Mouse (Mus musculus) megakaryocyte progenitor cell, adult 5-6 weeks (primary cell): Measurements from ENCODE around the gene Ubap2l. TPM values are rescaled to one million over a fixed set of nuclear protein-coding genes. Genes with fewer than 3 reads are reported as not detected.

Experiments
- ATAC-seq: replicated peaks from 2 replicates; pipeline ENCODE4 v1.8.0; 2016; ENCODE audit warnings: mild to moderate bottlenecking, moderate TSS enrichment, inconsistent platforms; ENCODE audit not compliant: poor library complexity
- total RNA-seq, 2 experiments: library from RNA; stranded (forward) in 1 of 2; stranded (reverse) in 1 of 2; fragments of 157-497, 149-512 nt in 1 of 2; fragments of 200-1000 nt in 1 of 2; gene quantifications; 2 replicates each; pipeline versions ENCODE4 v1.2.3 to v1.2.4; 2015 to 2017

The Ubap2l gene
- total RNA-seq, 2 experiments from 2014 or later = 94.2 to 187 TPM

DNA sequence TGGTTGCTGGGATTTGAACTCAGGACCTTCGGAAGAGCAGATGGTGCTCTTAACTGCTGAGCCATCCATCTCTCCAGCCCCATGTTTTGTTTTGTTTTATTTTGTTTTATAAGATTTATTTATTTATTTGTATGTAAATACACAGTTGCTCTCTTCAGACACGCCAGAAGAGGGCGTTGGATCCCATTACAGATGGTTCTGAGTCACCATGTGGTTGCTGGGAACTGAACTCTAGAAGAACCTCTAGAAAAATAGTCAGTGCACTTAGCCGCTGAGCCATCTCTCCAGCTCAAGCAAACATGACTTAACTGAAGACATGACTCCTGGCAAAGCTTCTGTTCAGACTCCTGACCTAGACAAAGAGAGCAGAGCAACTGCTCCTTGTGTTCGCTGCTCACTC is 70.0 kb downstream of the Ubap2l start:
- ATAC-seq = no peak

DNA sequence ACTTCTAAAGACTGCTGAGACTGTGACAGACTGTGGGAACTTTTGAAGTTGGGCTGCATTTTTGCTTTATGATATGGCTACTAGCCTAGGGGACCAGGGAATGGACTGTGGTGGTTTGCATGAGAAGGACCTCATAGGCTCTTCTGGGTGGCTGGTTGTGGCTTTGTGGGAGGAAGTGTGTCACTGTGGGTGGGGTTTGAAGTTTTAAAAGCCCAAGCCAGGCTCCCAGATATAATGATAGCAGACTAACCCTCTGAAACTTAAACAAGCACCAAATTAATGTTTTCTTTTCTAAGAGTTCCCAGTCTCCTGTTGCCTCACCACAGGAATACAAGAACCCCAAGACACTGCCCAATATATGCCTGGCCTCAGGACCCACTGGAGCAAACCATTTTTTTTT is 75.6 kb downstream of the Ubap2l start:
- ATAC-seq = no peak

DNA sequence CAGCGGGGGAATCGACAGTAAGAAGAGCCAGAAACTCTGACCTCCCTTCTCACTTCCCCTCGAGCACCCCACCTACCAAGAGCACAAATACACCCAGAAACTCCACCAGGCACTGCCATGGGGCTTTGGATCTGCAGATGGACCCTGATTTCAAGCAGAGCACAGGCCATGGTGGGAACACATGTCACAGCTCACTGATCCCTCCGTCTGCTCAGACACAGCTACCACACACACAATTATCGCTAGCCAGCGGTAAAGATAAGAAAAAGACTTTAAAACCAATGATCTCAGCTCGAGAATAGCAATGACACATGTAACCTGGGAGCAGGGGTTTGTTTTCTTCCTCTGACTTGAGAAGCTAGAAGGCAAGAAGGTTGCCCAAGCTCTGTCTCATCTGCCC is 83.9 kb downstream of the Ubap2l start:
- no peak for ATAC-seq

DNA sequence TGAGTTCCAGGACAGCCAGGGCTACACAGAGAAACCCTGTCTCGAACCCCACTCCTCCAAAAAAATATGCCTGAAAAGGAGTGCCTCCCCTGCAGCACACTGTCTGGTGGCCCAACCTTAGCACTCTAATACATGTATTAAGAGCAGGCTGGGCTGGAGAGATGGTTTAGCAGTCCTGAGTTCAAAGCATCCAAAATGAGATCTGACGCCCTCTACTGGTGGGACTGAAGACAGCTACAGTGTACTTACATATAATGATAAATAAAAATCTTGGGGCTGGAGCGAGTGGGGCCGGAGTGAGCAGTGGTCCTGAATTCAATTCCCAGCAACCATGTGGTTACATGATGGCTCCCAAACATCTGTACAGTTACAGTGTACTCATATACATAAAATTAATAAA is 85.5 kb downstream of the Ubap2l start:
- 0 out of 2 replicates have a peak, but pooled peaks have one; percentile 29 for ATAC-seq

DNA sequence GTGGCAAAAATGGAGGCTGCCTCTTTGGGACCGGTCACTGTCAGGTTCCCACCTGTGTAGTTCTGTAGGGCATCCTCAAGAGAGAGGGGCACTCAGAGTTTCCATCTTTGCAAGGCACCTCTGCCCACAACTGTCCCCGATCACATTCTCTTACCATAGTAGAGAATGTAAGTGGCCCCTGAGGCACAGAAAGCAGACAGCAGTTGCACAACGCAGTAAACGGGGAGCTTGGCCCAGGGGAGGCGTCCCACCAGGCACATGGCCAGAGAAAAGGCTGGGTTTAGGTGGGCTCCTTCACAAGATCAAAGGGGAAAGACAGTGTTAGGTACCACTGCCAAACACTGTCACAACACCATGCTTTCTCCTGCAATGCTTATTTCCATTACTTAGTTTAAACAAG is 86.5 kb downstream of the Ubap2l start:
- ATAC-seq = no peak

DNA sequence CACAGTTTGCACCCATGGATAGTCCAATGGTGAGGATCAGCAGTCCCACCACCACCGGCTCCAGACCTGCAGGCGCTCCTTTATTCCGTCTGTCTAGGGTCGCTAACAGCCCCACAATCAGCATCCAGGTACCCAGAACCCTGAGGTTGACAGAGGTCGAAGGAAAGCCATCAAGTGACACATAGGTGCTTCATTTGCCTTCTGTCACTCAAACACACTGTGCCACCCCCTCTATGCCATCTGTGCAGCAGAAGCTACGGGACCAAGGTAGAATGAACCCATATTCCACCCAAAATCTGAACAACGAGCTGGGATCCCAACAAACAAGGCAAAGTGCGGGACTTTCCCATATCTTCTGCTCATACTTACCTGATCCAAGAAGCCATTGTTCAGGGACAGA is 86.9 kb downstream of the Ubap2l start:
- no peak for ATAC-seq

DNA sequence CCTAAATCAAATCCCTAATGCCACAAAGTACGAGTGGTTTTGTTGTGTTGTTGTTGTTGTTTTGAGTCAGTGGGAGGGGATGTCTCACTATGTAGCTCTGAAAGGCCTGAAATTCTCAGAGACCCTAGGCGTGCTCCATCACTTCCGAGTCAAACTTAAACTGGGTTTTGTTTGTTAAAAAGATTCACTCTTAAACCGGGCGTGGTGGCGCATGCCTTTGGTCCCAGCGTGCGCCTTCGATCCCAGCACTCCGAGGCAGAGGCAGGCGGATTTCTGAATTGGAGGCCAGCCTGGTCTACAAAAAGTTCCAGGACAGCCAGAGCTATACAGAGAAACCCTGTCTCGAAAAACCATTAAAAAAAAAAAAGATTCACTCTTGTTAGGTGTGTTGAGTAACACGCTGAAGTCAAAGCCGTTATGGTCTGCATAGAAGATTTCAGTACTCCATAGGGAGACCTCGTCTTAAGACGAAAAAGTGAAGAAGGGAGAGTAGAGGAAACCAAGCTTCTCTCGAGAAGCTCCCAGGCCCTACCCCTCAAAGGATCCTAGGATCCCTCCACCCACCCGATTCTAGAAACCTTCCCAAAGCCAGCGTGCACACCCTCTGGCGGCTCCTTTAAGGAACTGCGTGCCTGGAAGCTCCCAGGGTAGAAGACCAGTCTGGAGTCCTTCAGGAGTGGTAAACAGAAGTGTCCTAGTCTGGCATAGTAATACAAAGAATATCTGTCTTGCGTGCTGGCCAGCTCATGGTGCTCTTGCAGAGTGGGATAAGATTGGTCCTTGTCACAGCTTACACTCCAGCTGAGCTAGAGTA is 88.3 kb downstream of the Ubap2l start:
- ATAC-seq = peak; percentile 61

DNA sequence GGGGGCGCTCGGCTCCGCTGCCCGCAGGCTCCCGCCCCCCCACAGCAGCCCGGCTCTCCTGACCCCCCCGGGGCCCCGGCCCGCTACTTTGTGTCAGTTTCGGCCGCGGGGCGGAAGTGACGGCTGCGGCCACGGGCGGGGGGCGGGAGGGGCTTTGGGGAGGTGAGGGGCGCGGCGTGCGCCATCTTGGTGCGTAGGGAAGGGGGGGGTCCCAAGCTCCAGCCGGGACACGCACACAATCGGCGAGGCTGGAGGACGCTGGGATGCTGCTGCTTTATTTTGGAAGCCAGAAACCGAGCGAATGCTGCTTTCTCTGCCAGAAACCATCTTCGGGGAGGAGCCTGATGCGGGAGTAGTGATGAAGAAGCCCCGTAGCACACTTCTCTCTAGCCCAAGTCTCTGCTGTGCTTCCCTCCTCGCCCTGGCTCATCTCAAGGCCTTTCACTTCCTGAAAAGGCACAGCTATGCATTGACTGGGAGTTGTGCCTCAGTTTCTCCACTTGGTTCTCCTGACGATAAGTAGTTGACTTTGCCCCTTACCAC is 89.1 kb downstream of the Ubap2l start, which contains the start of gene Atp8b2:
Atp8b2 (minus strand) TSS at position 288 of the 543 bp plus-strand sequence.
- no peak for ATAC-seq

DNA sequence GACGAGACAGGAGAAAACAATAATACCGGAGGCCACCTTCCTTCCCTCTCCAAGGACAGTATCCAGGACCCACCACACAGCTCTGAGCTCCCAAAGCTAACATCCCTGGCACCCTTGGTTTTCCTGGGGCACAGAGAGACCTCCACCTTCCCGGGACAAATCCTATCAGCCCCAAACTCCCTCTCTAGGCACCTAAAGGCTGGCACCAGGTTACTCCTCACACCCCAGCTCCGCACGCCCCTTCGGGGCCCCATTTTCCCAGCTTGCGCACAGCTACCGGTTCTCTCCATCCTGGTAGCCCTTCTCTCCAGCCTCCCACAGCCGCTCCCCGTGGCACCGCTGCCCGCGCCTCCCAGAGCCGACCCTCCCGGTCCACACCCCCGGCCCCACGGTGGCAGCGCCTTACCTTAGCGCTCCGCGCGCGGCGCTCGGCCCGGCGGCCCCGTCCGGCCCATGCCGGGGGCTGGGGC is 89.6 kb downstream of the Ubap2l start:
- ATAC-seq = no peak

DNA sequence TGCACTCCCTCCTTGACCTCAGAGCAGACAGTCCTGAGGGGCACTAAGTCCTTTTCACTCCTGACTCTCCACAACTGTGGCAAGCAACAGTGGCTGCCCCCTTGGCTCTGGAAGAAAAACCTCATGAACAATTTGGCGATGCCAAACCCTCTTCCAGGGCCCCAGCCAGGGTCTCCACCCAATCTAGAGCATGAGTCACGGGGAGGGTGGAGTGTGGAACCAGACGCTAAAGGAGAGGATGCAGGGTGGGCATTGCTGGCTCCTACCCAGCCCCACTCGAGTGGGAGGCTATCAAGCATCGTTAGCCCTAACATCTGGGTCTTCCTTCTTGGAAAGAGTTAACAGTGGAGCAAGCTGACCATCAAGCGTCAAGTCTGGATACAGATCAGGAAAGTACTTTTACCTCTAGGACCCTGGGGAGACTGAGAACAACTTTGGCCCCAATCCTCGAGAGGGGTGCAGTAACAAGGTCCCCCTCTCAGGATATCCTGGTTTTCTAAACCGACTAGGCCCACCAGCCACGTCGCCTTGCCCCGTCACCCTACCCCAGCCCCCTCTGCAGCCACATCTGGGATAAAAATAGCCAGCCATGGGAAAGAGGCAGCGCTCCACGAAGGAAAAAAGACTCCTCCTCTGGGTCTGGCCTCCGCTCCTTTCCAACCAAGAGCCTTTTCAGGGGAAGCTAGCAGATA is 90.2 kb downstream of the Ubap2l start:
- ATAC-seq = no peak

DNA sequence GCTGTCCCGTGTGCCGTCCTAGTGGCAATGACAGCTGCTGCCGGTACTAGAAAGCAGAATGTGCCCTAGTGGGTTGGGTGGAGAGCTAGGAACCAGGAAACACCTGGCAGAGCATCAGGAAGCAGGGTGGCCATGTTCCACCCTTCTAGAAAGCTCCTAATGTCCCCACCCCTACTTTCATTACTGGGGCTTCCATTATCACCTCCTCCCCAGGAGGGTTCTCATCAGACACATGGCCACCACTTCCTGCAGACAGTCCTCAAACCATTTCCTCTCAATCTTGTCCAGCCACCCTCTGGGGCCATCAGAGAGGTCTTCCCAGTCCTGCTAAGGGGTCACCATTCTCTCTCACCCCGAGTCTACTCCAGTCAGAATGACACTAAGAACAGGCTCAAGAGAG is 91.0 kb downstream of the Ubap2l start:
- peak; percentile 12; the same call in 1 of the 2 replicates for ATAC-seq

DNA sequence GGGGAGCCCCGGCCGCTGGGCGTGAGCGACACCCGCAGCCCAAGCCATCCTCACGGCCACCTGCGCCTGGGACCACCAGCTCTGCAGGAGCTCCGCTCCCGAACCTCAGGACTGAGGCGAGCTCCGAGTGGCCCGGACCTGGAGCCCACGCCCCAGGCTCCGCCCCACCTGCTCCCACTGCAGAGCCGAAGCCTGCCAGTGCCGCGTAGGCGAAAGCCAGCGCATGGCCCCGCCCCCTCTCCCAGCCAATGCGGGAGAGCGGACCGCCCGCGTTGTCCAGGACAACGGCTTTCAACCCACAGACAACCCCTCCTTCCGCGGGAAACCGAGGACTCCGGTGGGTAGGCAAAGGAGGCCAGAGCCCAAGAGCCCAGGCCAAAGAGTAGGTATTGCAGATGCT is 92.0 kb downstream of the Ubap2l start:
- ATAC-seq = peak; percentile 83

DNA sequence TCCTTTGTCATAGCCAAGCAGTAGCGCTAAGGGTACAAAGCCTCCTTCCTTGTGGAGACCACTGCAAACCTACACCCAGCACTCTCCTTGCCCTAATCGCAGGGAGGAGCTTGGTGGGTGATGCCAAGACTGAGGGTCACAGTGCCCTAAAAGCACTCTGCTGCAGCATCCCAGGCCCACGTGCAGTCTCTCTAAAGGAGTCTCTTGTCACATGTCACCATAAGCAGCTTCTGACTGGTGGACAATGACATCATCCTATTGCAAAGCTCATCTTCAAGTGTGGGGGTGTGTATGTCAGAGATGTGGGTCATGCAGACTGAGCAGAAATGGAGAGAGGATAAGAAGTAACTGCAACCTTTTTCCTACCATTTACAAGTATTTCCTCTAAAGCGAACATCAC is 93.0 kb downstream of the Ubap2l start:
- no peak for ATAC-seq

DNA sequence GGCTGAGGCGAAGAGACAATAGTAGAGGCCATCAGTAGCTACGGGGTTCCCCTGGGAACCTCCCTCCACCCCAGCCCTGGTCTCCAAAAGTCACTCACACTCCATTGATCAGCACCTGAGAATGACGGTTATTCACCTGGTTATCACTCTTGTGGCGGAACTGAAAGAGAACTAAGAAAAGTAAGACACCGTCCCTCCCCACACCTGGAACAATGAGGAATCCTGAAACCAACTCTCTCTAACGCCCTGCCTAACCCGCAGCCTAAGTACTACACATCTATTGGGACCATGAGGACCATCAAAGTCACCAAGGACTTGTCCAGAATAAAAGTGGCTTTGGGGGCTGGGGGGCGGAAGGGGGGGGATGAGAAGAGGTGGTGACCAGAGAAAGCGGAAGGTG is 94.5 kb downstream of the Ubap2l start:
- no peak for ATAC-seq

DNA sequence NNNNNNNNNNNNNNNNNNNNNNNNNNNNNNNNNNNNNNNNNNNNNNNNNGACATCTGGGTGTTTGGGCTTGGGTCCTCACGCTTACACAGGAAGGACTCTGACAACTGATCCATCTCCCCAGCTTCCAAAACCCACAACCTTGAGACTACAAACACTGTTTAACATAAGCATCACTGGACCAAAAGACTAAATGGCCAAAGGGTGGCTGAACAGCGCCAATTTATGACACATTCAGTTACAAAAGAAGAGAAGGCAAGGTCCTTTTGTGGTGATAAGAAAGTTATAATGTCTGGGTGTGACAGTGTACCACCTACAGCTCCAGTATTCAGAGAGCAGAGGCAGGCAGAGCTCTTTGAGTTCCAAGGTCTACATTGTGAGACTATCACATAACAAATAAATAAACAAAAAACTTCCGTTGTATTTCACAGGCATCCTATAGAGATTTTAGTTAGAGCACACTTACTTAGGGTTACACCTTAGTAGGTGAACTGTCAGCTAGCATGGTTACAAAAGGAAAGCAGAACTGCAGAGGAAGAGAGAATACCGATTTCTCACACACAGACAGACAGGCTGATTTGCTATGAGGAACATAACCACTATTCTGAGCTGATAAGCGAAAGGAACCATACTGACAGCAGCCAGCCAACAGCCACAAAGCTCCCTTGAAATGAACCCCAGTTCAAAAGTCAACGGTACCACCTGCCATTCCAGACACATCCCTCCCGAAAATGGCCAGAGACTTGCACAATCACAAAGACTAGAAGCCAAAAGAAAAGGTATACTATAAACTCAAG is 96.1 kb downstream of the Ubap2l start:
- no peak for ATAC-seq

DNA sequence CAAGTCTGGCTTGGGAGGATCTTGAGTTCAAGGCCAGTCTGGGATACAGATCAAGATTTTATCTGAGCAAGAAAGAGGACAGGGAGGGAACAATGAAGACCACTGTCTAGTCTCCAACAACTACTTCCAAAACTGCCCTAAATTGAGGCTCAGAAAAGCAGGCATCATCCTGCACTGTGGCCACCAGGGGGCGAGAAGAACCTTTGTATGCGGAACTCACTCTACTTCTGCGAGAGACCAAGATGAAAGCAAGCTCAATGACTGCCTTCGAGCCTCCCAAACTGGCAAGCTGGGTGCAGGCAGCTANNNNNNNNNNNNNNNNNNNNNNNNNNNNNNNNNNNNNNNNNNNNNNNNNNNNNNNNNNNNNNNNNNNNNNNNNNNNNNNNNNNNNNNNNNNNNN is 99.0 kb downstream of the Ubap2l start:
- peak; percentile 92 for ATAC-seq

Other genes starting within 250 kb of the Ubap2l start
- gene She, start 221.3 kb downstream of the Ubap2l start, total RNA-seq (2015) = 0.12 TPM in 1 of 2 replicates, not detected in the other
- gene She, start 221.3 kb downstream of the Ubap2l start, total RNA-seq (2017) = not detected in 2 replicates
- gene Il6ra, start 139.4 kb downstream of the Ubap2l start, total RNA-seq (2015) = 39.5 and 43.6 TPM in 2 replicates
- 12.5 and 15.5 TPM in 2 replicates for gene Il6ra, start 139.4 kb downstream of the Ubap2l start, total RNA-seq (2017)
- 7.3 and 8.6 TPM in 2 replicates for gene Atp8b2, start 89.1 kb downstream of the Ubap2l start, total RNA-seq (2015)
- 25.7 and 28.5 TPM in 2 replicates for gene Atp8b2, start 89.1 kb downstream of the Ubap2l start, total RNA-seq (2017)
- gene Hax1, start 53.8 kb downstream of the Ubap2l start, total RNA-seq (2015) = 145 and 177 TPM in 2 replicates
- gene Hax1, start 53.8 kb downstream of the Ubap2l start, total RNA-seq (2017) = 81.7 and 92.1 TPM in 2 replicates
- 54.6 and 65.9 TPM in 2 replicates for gene 4933434E20Rik, start 992 bp downstream of the Ubap2l start, total RNA-seq (2015)
- 36.0 and 42.3 TPM in 2 replicates for gene 4933434E20Rik, start 992 bp downstream of the Ubap2l start, total RNA-seq (2017)
- 515 and 516 TPM in 2 replicates for gene Tpm3, start 20.0 kb upstream of the Ubap2l start, total RNA-seq (2015)
- 880 and 886 TPM in 2 replicates for gene Tpm3, start 20.0 kb upstream of the Ubap2l start, total RNA-seq (2017)
- 0.90 and 0.99 TPM in 2 replicates for gene Nup210l, start 51.5 kb upstream of the Ubap2l start, total RNA-seq (2015)
- 0.47 and 0.71 TPM in 2 replicates for gene Nup210l, start 51.5 kb upstream of the Ubap2l start, total RNA-seq (2017)
- gene Rps27, start 161.0 kb upstream of the Ubap2l start, total RNA-seq (2015) = 3,216 and 3,430 TPM in 2 replicates
- 4,924 and 5,654 TPM in 2 replicates for gene Rps27, start 161.0 kb upstream of the Ubap2l start, total RNA-seq (2017)
- gene Rab13, start 161.1 kb upstream of the Ubap2l start, total RNA-seq (2015) = 0.61 and 1.4 TPM in 2 replicates
- gene Rab13, start 161.1 kb upstream of the Ubap2l start, total RNA-seq (2017) = 1.2 and 1.6 TPM in 2 replicates
- gene Jtb, start 179.0 kb upstream of the Ubap2l start, total RNA-seq (2015) = 91.6 and 102 TPM in 2 replicates
- gene Jtb, start 179.0 kb upstream of the Ubap2l start, total RNA-seq (2017) = 43.1 and 48.6 TPM in 2 replicates
- gene Creb3l4, start 190.9 kb upstream of the Ubap2l start, total RNA-seq (2015) = 0.39 TPM in 1 of 2 replicates, not detected in the other
- not detected in 2 replicates for gene Creb3l4, start 190.9 kb upstream of the Ubap2l start, total RNA-seq (2017)
- gene Slc39a1, start 195.5 kb upstream of the Ubap2l start, total RNA-seq (2015) = 15.6 and 19.5 TPM in 2 replicates
- 31.4 and 41.2 TPM in 2 replicates for gene Slc39a1, start 195.5 kb upstream of the Ubap2l start, total RNA-seq (2017)
- gene Crtc2, start 201.5 kb upstream of the Ubap2l start, total RNA-seq (2015) = 30.9 and 32.5 TPM in 2 replicates
- gene Crtc2, start 201.5 kb upstream of the Ubap2l start, total RNA-seq (2017) = 10.2 and 18.2 TPM in 2 replicates
- gene Dennd4b, start 212.6 kb upstream of the Ubap2l start, total RNA-seq (2015) = 16.5 and 21.9 TPM in 2 replicates
- 8.9 and 10.4 TPM in 2 replicates for gene Dennd4b, start 212.6 kb upstream of the Ubap2l start, total RNA-seq (2017)
- 87.0 and 96.0 TPM in 2 replicates for gene Gatad2b, start 240.6 kb upstream of the Ubap2l start, total RNA-seq (2015)
- gene Gatad2b, start 240.6 kb upstream of the Ubap2l start, total RNA-seq (2017) = 17.7 and 22.7 TPM in 2 replicates